Mouse (Mus musculus) MEL (cell line): ENCODE data around the gene Cd47. TPM values are rescaled to one million over a fixed set of nuclear protein-coding genes. Genes with fewer than 3 reads are reported as not detected.

Experiments used
- DNase-seq: peaks from one replicate; pipeline ENCODE4 v3.0.0; 2011; ENCODE audit warnings: low read depth, low spot score
- H3K27ac ChIP-seq: 2 replicates; pipeline ENCODE4 v1.5.1; 2012; ENCODE audit warnings: low read depth, mild to moderate bottlenecking, control low read depth, low read length, moderate library complexity; ENCODE audit not compliant: control insufficient read depth
- H3K27me3 ChIP-seq, 2 experiments: fragments of 150-350 bp in 1 of 2; sonication (generic) in 1 of 2; 2 replicates each; pipeline ENCODE4 v1.6.1; 2012; ENCODE audit warnings: low read length in 2 of 2, mild to moderate bottlenecking in 2 of 2, improper control_type of control experiment in 1 of 2, moderate library complexity in 1 of 2; ENCODE audit not compliant: insufficient read depth in 2 of 2, control insufficient read depth in 1 of 2
- H3K36me3 ChIP-seq, 2 experiments: 2 replicates each; pipeline ENCODE4 v1.6.1; 2012 to 2014; ENCODE audit warnings: low read length in 2 of 2, improper control_type of control experiment in 1 of 2, inconsistent platforms in 1 of 2, mild to moderate bottlenecking in 1 of 2; ENCODE audit not compliant: insufficient read depth in 2 of 2, control insufficient read depth in 1 of 2
- H3K4me1 ChIP-seq, 2 experiments: fragments of 150-350 bp in 1 of 2; sonication (generic) in 1 of 2; 2 replicates each; pipeline ENCODE4 v1.6.1; 2012; ENCODE audit warnings: low read length in 2 of 2, improper control_type of control experiment in 1 of 2, mild to moderate bottlenecking in 1 of 2; ENCODE audit not compliant: insufficient read depth in 2 of 2, control insufficient read depth in 1 of 2
- H3K4me3 ChIP-seq, 2 experiments: fragments of 150-350 bp in 1 of 2; sonication (generic) in 1 of 2; 2 replicates each; pipeline ENCODE4 v1.5.1; 2012; ENCODE audit warnings: low read depth in 2 of 2, low read length in 2 of 2, mild to moderate bottlenecking in 2 of 2, moderate library complexity in 2 of 2, control low read depth in 1 of 2, improper control_type of control experiment in 1 of 2; ENCODE audit not compliant: control insufficient read depth in 1 of 2, insufficient read depth in 1 of 2
- H3K79me2 ChIP-seq: 2 replicates; pipeline ENCODE4 v1.6.1; 2012; ENCODE audit warnings: mild to moderate bottlenecking, low read length, moderate library complexity; ENCODE audit not compliant: control insufficient read depth, poor library complexity, insufficient read depth
- H3K9ac ChIP-seq: 2 replicates; pipeline ENCODE4 v1.6.1; 2012; ENCODE audit warnings: low read depth, mild to moderate bottlenecking, control low read depth, low read length, moderate library complexity; ENCODE audit not compliant: control insufficient read depth, poor library complexity, severe bottlenecking
- H3K9me3 ChIP-seq: fragments of 150-350 bp; sonication (generic); replicated peaks from 2 replicates; pipeline ENCODE4 v1.6.1; 2012; ENCODE audit warnings: mild to moderate bottlenecking, low read length, improper control_type of control experiment, moderate library complexity; ENCODE audit not compliant: insufficient read depth
- CHD1 ChIP-seq: IDR thresholded peaks from 2 replicates; pipeline ENCODE4 v1.6.1; 2012; ENCODE audit warnings: low read depth, mild to moderate bottlenecking, inconsistent platforms, low read length, improper control_type of control experiment
- CTCF ChIP-seq, 3 experiments: IDR thresholded peaks in 2 of 3; conservative IDR thresholded peaks in 1 of 3; 2 replicates each; pipeline ENCODE4 v1.5.1; 2011 to 2012; ENCODE audit warnings: low read length in 3 of 3, low read depth in 2 of 3, mild to moderate bottlenecking in 2 of 3, improper control_type of control experiment in 1 of 3, inconsistent platforms in 1 of 3, mixed read lengths in 1 of 3, moderate library complexity in 1 of 3; ENCODE audit not compliant: control insufficient read depth in 1 of 3, insufficient read depth in 1 of 3, poor library complexity in 1 of 3, severe bottlenecking in 1 of 3
- E2F4 ChIP-seq: IDR thresholded peaks from 2 replicates; pipeline ENCODE4 v1.6.1; 2011; ENCODE audit warnings: low read depth, low read length, improper control_type of control experiment, borderline replicate concordance
- ELF1 ChIP-seq: IDR thresholded peaks from 2 replicates; pipeline ENCODE4 v1.6.1; 2014; ENCODE audit warnings: low read depth, mild to moderate bottlenecking, inconsistent platforms, low read length, improper control_type of control experiment, moderate library complexity
- EP300 ChIP-seq, 2 experiments: IDR thresholded peaks; 2 replicates each; pipeline ENCODE4 v1.6.1; 2011; ENCODE audit warnings: improper control_type of control experiment in 2 of 2, low read length in 2 of 2, low read depth in 1 of 2, mild to moderate bottlenecking in 1 of 2
- GABPA ChIP-seq: IDR thresholded peaks from 2 replicates; pipeline ENCODE4 v1.6.1; 2012; ENCODE audit warnings: low read depth, mild to moderate bottlenecking, inconsistent platforms, low read length, improper control_type of control experiment, moderate library complexity
- GATA1 ChIP-seq: IDR thresholded peaks from 2 replicates; pipeline ENCODE4 v1.6.1; 2011; ENCODE audit warnings: low read depth, low read length, improper control_type of control experiment
- HCFC1 ChIP-seq: IDR thresholded peaks from 2 replicates; pipeline ENCODE4 v1.6.1; 2012; ENCODE audit warnings: low read depth, mild to moderate bottlenecking, inconsistent platforms, low read length, improper control_type of control experiment, moderate library complexity
- JUND ChIP-seq: IDR thresholded peaks from 2 replicates; pipeline ENCODE4 v1.6.1; 2011; ENCODE audit warnings: low read depth, mild to moderate bottlenecking, improper control_type of control experiment, low read length
- KAT2A ChIP-seq: conservative IDR thresholded peaks from 2 replicates; pipeline ENCODE4 v1.6.1; 2012; ENCODE audit warnings: low read depth, low read length, improper control_type of control experiment, inconsistent platforms
- MAFK ChIP-seq: IDR thresholded peaks from 2 replicates; pipeline ENCODE4 v1.6.1; 2011; ENCODE audit warnings: low read depth, mild to moderate bottlenecking, low read length, improper control_type of control experiment, borderline replicate concordance
- MAZ ChIP-seq: IDR thresholded peaks from 2 replicates; pipeline ENCODE4 v1.6.1; 2012; ENCODE audit warnings: low read depth, mild to moderate bottlenecking, inconsistent platforms, low read length, improper control_type of control experiment
- MEF2A ChIP-seq: IDR thresholded peaks from 2 replicates; pipeline ENCODE4 v1.6.1; 2014; ENCODE audit warnings: low read depth, mild to moderate bottlenecking, inconsistent platforms, low read length, improper control_type of control experiment; ENCODE audit not compliant: poor library complexity, insufficient replicate concordance, severe bottlenecking; ENCODE audit errors: extremely low read depth
- MXI1 ChIP-seq: IDR thresholded peaks from 2 replicates; pipeline ENCODE4 v1.6.1; 2011; ENCODE audit warnings: mild to moderate bottlenecking, low read depth, low read length, improper control_type of control experiment
- MYB ChIP-seq: IDR thresholded peaks from 2 replicates; pipeline ENCODE4 v1.6.1; 2011; ENCODE audit warnings: mild to moderate bottlenecking, low read depth, low read length, improper control_type of control experiment
- NELFE ChIP-seq: IDR thresholded peaks from 2 replicates; pipeline ENCODE4 v1.6.1; 2011; ENCODE audit warnings: low read depth, low read length, improper control_type of control experiment
- POLR2A ChIP-seq, 2 experiments: IDR thresholded peaks; 2 replicates each; pipeline ENCODE4 v1.6.1; 2011 to 2012; ENCODE audit warnings: low read length in 2 of 2, mild to moderate bottlenecking in 2 of 2, control low read depth in 1 of 2, improper control_type of control experiment in 1 of 2, low read depth in 1 of 2, moderate library complexity in 1 of 2; ENCODE audit not compliant: control insufficient read depth in 1 of 2, insufficient read depth in 1 of 2, poor library complexity in 1 of 2
- POLR2AphosphoS5 ChIP-seq: IDR thresholded peaks from 2 replicates; pipeline ENCODE4 v1.6.1; 2012; ENCODE audit warnings: low read depth, borderline replicate concordance, mild to moderate bottlenecking, inconsistent platforms, low read length, moderate library complexity, mixed read lengths
- RAD21 ChIP-seq: IDR thresholded peaks from 2 replicates; pipeline ENCODE4 v1.6.1; 2011; ENCODE audit warnings: mild to moderate bottlenecking, low read depth, low read length, improper control_type of control experiment
- RCOR1 ChIP-seq: IDR thresholded peaks from 2 replicates; pipeline ENCODE4 v1.6.1; 2012; ENCODE audit warnings: low read depth, mild to moderate bottlenecking, inconsistent platforms, low read length, improper control_type of control experiment
- TBP ChIP-seq: IDR thresholded peaks from 2 replicates; pipeline ENCODE4 v1.8.0; 2011; ENCODE audit warnings: low read depth, low read length, improper control_type of control experiment
- TCF12 ChIP-seq: IDR thresholded peaks from 2 replicates; pipeline ENCODE4 v1.6.1; 2014; ENCODE audit warnings: low read depth, mild to moderate bottlenecking, inconsistent platforms, low read length, improper control_type of control experiment, moderate library complexity
- UBTF ChIP-seq: IDR thresholded peaks from 2 replicates; pipeline ENCODE4 v1.6.1; 2012; ENCODE audit warnings: low read depth, mild to moderate bottlenecking, inconsistent platforms, low read length, improper control_type of control experiment, moderate library complexity, borderline replicate concordance; ENCODE audit not compliant: insufficient read depth
- USF1 ChIP-seq: IDR thresholded peaks from 2 replicates; pipeline ENCODE4 v1.6.1; 2014; ENCODE audit warnings: low read depth, mild to moderate bottlenecking, inconsistent platforms, low read length, improper control_type of control experiment, moderate library complexity
- ZC3H11A ChIP-seq: IDR thresholded peaks from 2 replicates; pipeline ENCODE4 v1.6.1; 2012; ENCODE audit warnings: low read depth, mild to moderate bottlenecking, inconsistent platforms, low read length, improper control_type of control experiment
- ZNF384 ChIP-seq: IDR thresholded peaks from 2 replicates; pipeline ENCODE4 v1.6.1; 2012; ENCODE audit warnings: low read depth, mild to moderate bottlenecking, inconsistent platforms, low read length, improper control_type of control experiment
- polyA plus RNA-seq, 2 experiments: library from polyadenylated mRNA; stranded (reverse) in 1 of 2; unstranded in 1 of 2; fragments of >175 nt in 1 of 2; fragments of >200 nt in 1 of 2; gene quantifications; 2 replicates each; pipeline versions ENCODE4 v1.2.1 to v1.2.4; 2012; ENCODE audit warnings: low replicate concordance in 2 of 2, low read depth in 1 of 2; ENCODE audit not compliant: insufficient read length in 2 of 2, insufficient read depth in 1 of 2, missing spikeins in 1 of 2
- total RNA-seq: library from RNA; depleted of rRNA; stranded (reverse); fragments of 300-350 nt; gene quantifications from 2 replicates; pipeline ENCODE4 v1.2.3, GENCODE M21; 2012

Gene Cd47
- total and polyA plus RNA-seq, 3 experiments: 45.9 to 57.5 (median 51.7) TPM

DNA sequence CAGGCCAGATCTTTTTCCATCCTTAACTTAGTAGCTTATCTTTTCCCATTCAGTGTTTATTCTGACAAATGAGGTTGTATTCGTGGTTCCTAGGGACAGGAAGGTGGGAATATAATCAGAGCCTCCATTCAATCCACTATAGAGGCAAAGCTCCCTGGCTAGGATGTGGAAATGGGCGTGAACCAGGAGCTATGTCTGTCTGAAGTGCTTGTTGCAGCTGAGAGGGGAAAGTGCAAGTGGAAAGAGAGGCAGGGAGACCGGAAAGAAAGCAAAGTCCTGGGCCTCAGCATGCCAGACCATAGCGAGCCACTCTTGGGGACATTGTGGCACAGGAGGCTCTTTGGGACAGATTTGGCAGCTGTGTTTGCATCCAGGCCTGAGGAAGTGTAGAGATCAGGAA lies 94.3 kb downstream of the Cd47 start:
- Histone ChIP-seq H3K27me3 (no peaks in the 10 kb centered on the region), H3K27ac (no peak overlapping the region), H3K9me3 (no peaks in the 10 kb centered on the region), H3K9ac (no peak overlapping the region), H3K4me3 (no peak overlapping the region), H3K36me3 (peaks cover 0 to 14% of the 10 kb centered on the region in 2 experiments; a peak in 3 of 4 replicates), H3K4me1 (peaks cover 0 to under 1% of the 10 kb centered on the region in 2 experiments; a peak in 2 of 4 replicates), H3K79me2 (peaks cover 5% of the 10 kb centered on the region; the same call in 1 of the 2 replicates)
- no peak for TF ChIP-seq E2F4
- no peak for TF ChIP-seq ZNF384
- no peak for TF ChIP-seq ELF1
- no peak for TF ChIP-seq MYB
- no peak for TF ChIP-seq MAZ
- no peak for TF ChIP-seq USF1
- no peak for TF ChIP-seq GATA1
- TF ChIP-seq HCFC1: no peak
- no peak for TF ChIP-seq POLR2AphosphoS5
- TF ChIP-seq TCF12: no peak
- TF ChIP-seq KAT2A: no peak
- no peak for TF ChIP-seq POLR2A (IDR thresholded peaks at IDR 0.05; ENCODE audit: control insufficient read depth in 1 of 2, insufficient read depth in 1 of 2, low read depth in 1 of 2, low read length in 2 of 2, poor library complexity in 1 of 2)
- no peak for TF ChIP-seq MXI1
- TF ChIP-seq MEF2A: no peak
- no peak for TF ChIP-seq UBTF
- TF ChIP-seq GABPA: no peak
- no peak for TF ChIP-seq MAFK
- TF ChIP-seq EP300 (IDR thresholded peaks at IDR 0.05; ENCODE audit: low read depth in 1 of 2, low read length in 2 of 2): no peak
- no peak for TF ChIP-seq RCOR1
- TF ChIP-seq JUND: no peak
- DNase-seq: no peak

DNA sequence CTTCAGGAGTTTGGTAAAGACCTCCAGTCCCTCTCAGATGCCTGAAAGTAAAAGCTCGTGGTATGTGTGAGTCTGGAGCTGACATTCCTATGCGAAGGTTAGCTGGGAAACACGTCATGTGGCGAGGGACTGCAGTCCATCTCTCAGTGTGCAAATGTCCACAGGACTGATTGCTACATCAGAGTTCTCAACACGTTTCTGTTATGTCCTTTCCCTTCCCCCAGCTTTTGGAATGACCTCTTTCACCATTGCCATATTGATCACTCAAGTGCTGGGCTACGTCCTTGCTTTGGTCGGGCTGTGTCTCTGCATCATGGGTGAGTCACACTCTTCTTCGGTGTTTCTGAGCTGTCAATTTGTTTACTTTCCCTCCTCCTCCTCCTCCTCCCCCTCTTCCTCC lies 95.8 kb downstream of the Cd47 start:
- H3K9me3 ChIP-seq: no peaks in the 10 kb centered on the region
- H3K4me3 ChIP-seq: no peak overlapping the region
- no peaks in the 10 kb centered on the region for H3K27me3 ChIP-seq
- H3K27ac ChIP-seq: no peak overlapping the region
- H3K4me1 ChIP-seq: no peaks in the 10 kb centered on the region; a peak in 1 of 4 replicates
- peaks cover 5% of the 10 kb centered on the region; the same call in 1 of the 2 replicates for H3K79me2 ChIP-seq
- H3K9ac ChIP-seq: no peak overlapping the region
- no peak for DNase-seq
- TF ChIP-seq EP300 (IDR thresholded peaks at IDR 0.05; ENCODE audit: low read depth in 1 of 2, low read length in 2 of 2) (no peak), KAT2A (no peak), ELF1 (no peak), RAD21 (no peak), UBTF (no peak), RCOR1 (no peak), ZC3H11A (no peak), POLR2A (IDR thresholded peaks at IDR 0.05; ENCODE audit: control insufficient read depth in 1 of 2, insufficient read depth in 1 of 2, low read depth in 1 of 2, low read length in 2 of 2, poor library complexity in 1 of 2) (no peak), TBP (no peak), ZNF384 (no peak), TCF12 (no peak), JUND (no peak), MEF2A (no peak), MAZ (no peak), CTCF (IDR thresholded peaks at IDR 0.05 in 2 of 3, conservative IDR thresholded peaks at IDR 0.05 in 1 of 3; ENCODE audit: control insufficient read depth in 1 of 3, insufficient read depth in 1 of 3, low read depth in 2 of 3, low read length in 3 of 3, poor library complexity in 1 of 3, severe bottlenecking in 1 of 3) (no peak), E2F4 (no peak), NELFE (no peak), CHD1 (no peak)
- peaks cover 4 to 12% of the 10 kb centered on the region in 2 experiments; a peak in 3 of 4 replicates for H3K36me3 ChIP-seq
